Mouse (Mus musculus): ENCODE measurements around the gene Naf1. TPM values are rescaled to one million over a fixed set of nuclear protein-coding genes. Genes with fewer than 3 reads are reported as not detected.

The Naf1 gene
- polyA plus RNA-seq, 1 experiment = 7.6 TPM

- Histone ChIP-seq H3ac (ENCODE audit: control insufficient read depth, insufficient read length, low read depth) (no peak overlapping the region), H3K36me3 (ENCODE audit: control insufficient read depth, insufficient read depth) (no peaks in the 10 kb centered on the region), H3K79me2 (ENCODE audit: control insufficient read depth, insufficient read depth) (no peaks in the 10 kb centered on the region), H3K79me3 (ENCODE audit: low read depth) (no peaks in the 10 kb centered on the region), H3K4me3 (ENCODE audit: insufficient read depth, poor library complexity, severe bottlenecking) (no peak overlapping the region), H3K27me3 (ENCODE audit: control insufficient read depth, insufficient read depth, insufficient read length) (no peaks in the 10 kb centered on the region)
- no peak for TF ChIP-seq CEBPB (IDR thresholded peaks at IDR 0.05; ENCODE audit: low read depth)
- no peak for TF ChIP-seq MYOD1 (IDR thresholded peaks at IDR 0.05; ENCODE audit: control insufficient read depth, insufficient read length, low read depth)
- TF ChIP-seq USF1 (IDR thresholded peaks at IDR 0.05; ENCODE audit: low read depth) = no peak
- TF ChIP-seq CTCF (IDR thresholded peaks at IDR 0.05; ENCODE audit: control insufficient read depth, insufficient read depth, insufficient read length) = no peak
- no peak for TF ChIP-seq FOSL1 (IDR thresholded peaks at IDR 0.05; ENCODE audit: insufficient read depth, low read length, poor library complexity, severe bottlenecking)
- no peak for TF ChIP-seq MAX (IDR thresholded peaks at IDR 0.05)
- no peak for TF ChIP-seq MYOG (IDR thresholded peaks at IDR 0.05; ENCODE audit: control insufficient read depth, extremely low read depth, insufficient read length)
Observed at GRCm38 (mm10) chr8:66918471-66918870, 58.5 kb downstream of the Naf1 start.

- Histone ChIP-seq H3K79me2 (ENCODE audit: control insufficient read depth, insufficient read depth) (no peaks in the 10 kb centered on the region), H3K79me3 (ENCODE audit: low read depth) (no peaks in the 10 kb centered on the region), H3ac (ENCODE audit: control insufficient read depth, insufficient read length, low read depth) (no peak overlapping the region), H3K4me3 (ENCODE audit: insufficient read depth, poor library complexity, severe bottlenecking) (no peak overlapping the region), H3K36me3 (ENCODE audit: control insufficient read depth, insufficient read depth) (no peaks in the 10 kb centered on the region), H3K27me3 (ENCODE audit: control insufficient read depth, insufficient read depth, insufficient read length) (no peaks in the 10 kb centered on the region)
- no peak for TF ChIP-seq MYOG (IDR thresholded peaks at IDR 0.05; ENCODE audit: control insufficient read depth, extremely low read depth, insufficient read length)
- no peak for TF ChIP-seq CEBPB (IDR thresholded peaks at IDR 0.05; ENCODE audit: low read depth)
- TF ChIP-seq MAX (IDR thresholded peaks at IDR 0.05) = no peak
- TF ChIP-seq USF1 (IDR thresholded peaks at IDR 0.05; ENCODE audit: low read depth) = no peak
- no peak for TF ChIP-seq MYOD1 (IDR thresholded peaks at IDR 0.05; ENCODE audit: control insufficient read depth, insufficient read length, low read depth)
- TF ChIP-seq FOSL1 (IDR thresholded peaks at IDR 0.05; ENCODE audit: insufficient read depth, low read length, poor library complexity, severe bottlenecking) = no peak
- no peak for TF ChIP-seq CTCF (IDR thresholded peaks at IDR 0.05; ENCODE audit: control insufficient read depth, insufficient read depth, insufficient read length)
Observed at GRCm38 (mm10) chr8:66933746-66934145, 73.7 kb downstream of the Naf1 start.

- no peaks in the 10 kb centered on the region for H3K79me3 ChIP-seq (ENCODE audit: low read depth)
- H3K27me3 ChIP-seq (ENCODE audit: control insufficient read depth, insufficient read depth, insufficient read length) = no peaks in the 10 kb centered on the region
- H3K79me2 ChIP-seq (ENCODE audit: control insufficient read depth, insufficient read depth) = no peaks in the 10 kb centered on the region
- TF ChIP-seq CTCF (IDR thresholded peaks at IDR 0.05; ENCODE audit: control insufficient read depth, insufficient read depth, insufficient read length) (no peak), USF1 (IDR thresholded peaks at IDR 0.05; ENCODE audit: low read depth) (no peak), MAX (IDR thresholded peaks at IDR 0.05) (no peak), MYOG (IDR thresholded peaks at IDR 0.05; ENCODE audit: control insufficient read depth, extremely low read depth, insufficient read length) (no peak), CEBPB (IDR thresholded peaks at IDR 0.05; ENCODE audit: low read depth) (no peak), MYOD1 (IDR thresholded peaks at IDR 0.05; ENCODE audit: control insufficient read depth, insufficient read length, low read depth) (no peak), FOSL1 (IDR thresholded peaks at IDR 0.05; ENCODE audit: insufficient read depth, low read length, poor library complexity, severe bottlenecking) (no peak)
- no peak overlapping the region for H3K4me3 ChIP-seq (ENCODE audit: insufficient read depth, poor library complexity, severe bottlenecking)
- H3ac ChIP-seq (ENCODE audit: control insufficient read depth, insufficient read length, low read depth) = no peak overlapping the region
- no peaks in the 10 kb centered on the region for H3K36me3 ChIP-seq (ENCODE audit: control insufficient read depth, insufficient read depth)
Observed at GRCm38 (mm10) chr8:66936236-66936635, 76.2 kb downstream of the Naf1 start.

Other genes with a start within 250 kb of the Naf1 start
- gene Npy5r, start 172.1 kb upstream of the Naf1 start, polyA plus RNA-seq (2012; fragmentation: generic; extraction: Trizol) = not detected
- not detected for gene Npy1r, start 163.0 kb upstream of the Naf1 start, polyA plus RNA-seq (2012; fragmentation: generic; extraction: Trizol)

Measured in C2C12 (cell line).